Mouse (Mus musculus): ENCODE results near the gene Cnpy2. TPM values are rescaled to one million over a fixed set of nuclear protein-coding genes. Genes with fewer than 3 reads are reported as not detected.
"Not testable (repeated sequence)": the region's sequence is repeated elsewhere in the genome, so short reads cannot be mapped to it uniquely, and the experiment has no call there.

Cnpy2 gene
- total RNA-seq, 2 experiments from 2014 or later = 62.2 to 66.6 TPM

DNA sequence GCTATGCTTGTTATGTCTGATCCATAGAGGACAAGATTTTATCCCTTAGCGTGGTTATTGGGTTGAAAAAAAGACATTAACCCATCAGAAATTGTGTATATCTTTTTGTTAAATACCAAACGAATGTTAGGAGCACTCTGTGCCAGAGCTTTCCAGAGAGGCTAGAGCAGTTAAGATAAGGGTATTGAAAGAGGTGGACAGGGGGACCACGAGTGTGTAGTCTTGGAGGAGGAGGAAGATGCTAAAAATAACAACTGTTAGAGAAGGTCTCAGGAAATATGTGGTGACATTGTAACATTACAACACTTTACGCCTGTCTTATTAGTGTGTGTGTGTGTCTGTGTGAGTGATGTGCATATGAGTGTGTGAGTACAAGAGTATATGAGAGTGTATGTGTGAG lies 11.4 kb upstream of the Cnpy2 start:
- DNase-seq = no peak

GRCm38 (mm10) chr10:128315578-128315977 lies 6.7 kb upstream of the Cnpy2 start:
- DNase-seq = no peak

GRCm38 (mm10) chr10:128321641-128322040 lies 618 bp upstream of the Cnpy2 start:
- DNase-seq = no peak

GRCm38 (mm10) chr10:128323516-128323915 lies 1.3 kb downstream of the Cnpy2 start:
- DNase-seq = no peak

GRCm38 (mm10) chr10:128326825-128327224 lies 4.6 kb downstream of the Cnpy2 start:
- DNase-seq = no peak

DNA sequence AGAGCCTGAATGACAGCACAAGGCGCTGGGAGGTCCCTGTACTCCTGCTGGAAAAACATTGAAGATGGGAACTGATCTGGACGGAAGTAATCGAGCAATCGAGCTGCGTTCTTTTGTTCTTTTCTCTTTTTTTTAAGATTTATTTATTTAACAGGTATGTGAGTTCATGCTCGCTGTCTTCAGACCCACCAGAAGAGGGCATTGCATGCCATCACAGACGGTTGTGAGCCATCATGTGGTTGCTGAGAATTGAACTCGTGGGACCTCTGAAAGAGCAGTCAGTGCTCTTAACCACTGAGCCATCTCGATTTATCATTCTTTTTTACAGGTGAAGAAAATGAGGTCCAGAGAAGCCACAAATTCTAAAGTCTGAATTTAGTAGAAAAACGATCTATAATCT lies 5.4 kb downstream of the Cnpy2 start:
- DNase-seq = no peak

DNA sequence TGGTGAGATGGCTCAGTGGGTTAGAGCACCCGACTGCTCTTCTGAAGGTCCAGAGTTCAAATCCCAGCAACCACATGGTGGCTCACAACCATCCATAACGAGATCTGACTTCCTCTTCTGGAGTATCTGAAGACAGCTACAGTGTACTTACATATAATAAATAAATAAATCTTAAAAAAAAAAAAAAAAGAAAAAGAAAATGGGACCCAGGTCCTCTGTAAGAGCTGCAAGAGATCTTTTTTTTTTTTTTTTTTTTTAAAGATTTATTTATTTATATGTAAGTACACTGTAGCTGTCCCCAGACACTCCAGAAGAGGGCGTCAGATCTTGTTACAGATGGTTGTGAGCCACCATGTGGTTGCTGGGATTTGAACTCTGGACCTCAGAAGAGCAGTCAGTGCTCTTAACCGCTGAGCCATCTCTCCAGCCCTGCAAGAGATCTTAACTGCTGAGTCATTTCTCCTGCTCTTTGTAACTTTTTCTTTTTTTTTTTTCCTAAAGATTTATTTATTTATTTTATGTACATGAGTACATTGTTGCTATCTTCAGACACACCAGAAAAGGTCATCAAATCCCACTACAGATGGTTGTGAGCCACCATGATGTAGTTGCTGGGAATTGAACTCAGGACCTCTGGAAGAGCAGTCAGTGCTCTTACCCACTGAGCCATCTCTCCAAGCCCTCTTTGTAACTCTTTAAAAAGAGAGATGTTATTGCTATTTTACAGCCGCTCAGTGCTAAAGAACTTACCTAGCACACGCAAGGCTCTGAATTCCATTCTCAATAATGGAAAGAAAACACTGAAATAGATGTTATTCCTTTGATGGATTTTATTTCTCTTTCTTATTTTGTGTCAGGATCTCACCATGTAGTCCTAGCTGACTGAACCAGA lies 10.3 kb downstream of the Cnpy2 start:
- DNase-seq = not testable (repeated sequence)

DNA sequence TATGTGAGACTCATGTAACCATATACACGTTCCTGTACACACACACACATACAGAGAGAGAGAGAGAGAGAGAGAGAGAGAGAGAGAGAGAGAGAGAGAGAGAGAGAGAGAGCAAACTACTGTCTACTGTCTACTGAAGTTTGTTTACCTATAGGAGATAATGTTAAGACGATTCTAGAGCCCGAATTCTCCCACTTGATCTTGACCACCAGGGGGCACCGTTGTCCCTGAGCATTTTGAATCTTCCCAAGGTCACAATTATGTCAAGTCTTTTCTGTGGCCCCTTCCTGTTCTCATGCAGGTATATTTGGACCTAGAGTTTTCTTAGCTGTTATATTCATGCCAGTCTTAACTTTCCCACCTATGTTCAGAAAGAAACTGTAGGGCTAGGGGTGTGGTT lies 13.3 kb downstream of the Cnpy2 start:
- peak; percentile 75 to 92 for DNase-seq

DNA sequence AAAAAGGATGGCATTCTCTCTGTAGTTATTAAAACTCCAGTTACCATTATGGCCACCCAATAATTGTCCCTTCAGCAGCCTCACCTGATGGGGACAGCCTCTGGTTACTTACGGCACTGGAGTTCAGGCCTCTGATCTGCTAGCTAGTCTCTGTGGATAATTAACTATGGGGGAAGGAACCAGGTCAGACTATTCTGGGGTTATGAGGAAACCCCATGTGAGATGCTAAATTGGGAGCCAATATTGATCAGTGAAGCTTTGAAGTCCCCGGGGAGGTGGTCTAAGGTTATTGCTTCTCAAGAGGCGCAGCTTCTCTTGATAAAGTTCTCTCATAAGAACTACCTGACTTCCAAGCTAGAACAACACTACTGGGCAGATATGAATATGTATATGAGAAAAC lies 13.9 kb downstream of the Cnpy2 start:
- DNase-seq = no peak

DNA sequence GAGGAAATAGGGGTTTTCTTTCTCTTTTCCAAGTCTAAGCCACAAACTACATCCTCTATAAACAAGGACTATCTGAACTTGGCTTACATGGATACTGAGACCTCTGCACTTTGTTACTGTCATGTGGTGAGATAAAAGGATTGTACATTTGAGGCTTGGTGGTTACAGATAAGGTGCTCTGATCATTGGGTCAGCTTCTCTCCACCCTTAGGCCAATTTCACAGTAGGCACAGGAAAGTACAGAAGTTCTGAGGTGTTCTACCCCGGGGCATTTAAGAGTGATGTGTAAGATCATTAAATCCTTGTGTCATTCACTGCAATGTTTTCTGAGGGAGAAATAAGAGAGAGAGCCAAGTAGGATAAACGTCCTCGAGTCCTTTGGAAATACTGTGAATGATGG lies 14.3 kb downstream of the Cnpy2 start:
- no peak for DNase-seq

DNA sequence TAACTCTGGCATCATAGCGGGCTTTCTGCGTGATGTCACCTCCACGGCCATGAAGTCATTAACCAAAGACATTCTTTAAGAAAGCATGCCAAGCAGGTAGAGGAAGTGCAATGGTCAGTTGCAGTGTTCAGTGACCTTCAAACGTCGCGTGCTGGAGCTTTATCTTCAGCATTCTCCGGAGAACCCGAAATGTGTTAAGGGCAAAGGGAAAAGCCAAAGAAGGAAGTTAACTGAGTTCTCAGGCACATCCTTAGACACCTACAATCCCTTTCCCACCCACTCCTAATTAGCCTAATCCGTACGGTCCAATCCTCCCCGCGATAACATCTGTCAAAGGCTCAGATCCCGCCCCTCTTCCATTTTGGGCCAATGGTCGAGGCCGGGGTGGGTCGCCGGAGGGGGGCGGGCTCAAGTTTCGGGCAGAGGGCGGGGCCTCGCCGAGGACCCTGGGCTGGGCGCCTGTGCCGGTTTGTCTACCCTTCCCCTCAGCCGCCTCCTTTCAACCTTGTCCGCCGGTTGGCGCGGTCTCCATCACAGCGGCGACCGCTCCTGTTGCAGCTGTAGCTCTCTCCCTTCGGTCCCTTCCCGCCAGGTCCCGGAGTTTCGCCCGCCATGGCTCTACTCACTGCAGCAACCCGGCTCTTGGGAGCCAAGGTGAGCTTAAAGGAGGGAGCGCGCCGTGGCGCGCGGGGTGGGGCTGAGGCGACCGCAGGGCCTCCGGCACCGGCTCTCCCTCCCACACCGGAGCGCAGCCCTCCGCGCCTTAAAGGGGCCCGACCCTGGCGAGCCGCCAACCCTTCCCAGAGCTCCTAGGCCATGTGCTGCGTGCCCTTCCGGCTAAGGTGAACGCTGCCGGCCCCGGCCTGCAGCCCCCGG lies 15.3 kb downstream of the Cnpy2 start, which contains the start of gene Cs:
Gene Cs (plus strand): TSS at position 429 of the 876 bp plus-strand sequence.
- peak; percentile 98 for DNase-seq

GRCm38 (mm10) chr10:128338415-128338814 lies 16.2 kb downstream of the Cnpy2 start:
- no peak for DNase-seq

DNA sequence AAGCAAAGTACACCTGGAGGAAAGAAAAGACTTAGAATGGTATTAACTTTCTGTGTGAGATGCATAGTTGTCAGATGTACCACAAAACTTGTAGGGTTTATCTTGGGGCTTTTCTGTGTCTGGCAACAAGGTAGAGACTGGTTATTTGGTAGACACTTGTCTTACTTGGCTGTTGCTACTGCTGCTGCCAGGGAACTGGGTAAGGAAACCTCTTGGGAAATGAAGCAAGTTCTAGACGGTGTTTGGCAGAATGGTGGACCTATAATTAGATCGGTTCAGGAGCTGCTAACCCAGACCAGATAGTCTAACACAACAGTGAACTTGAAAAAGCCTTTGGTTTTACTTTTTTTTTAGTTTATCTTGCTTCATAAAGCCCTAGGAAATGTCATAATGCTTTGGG lies 16.7 kb downstream of the Cnpy2 start:
- peak; percentile 42 to 64 for DNase-seq

GRCm38 (mm10) chr10:128340257-128340656 lies 18.0 kb downstream of the Cnpy2 start:
- no peak for DNase-seq

GRCm38 (mm10) chr10:128343436-128343835 lies 21.2 kb downstream of the Cnpy2 start:
- no peak for DNase-seq

- peak; percentile 87 to 92 for DNase-seq
Measured at GRCm38 (mm10) chr10:128344568-128345275, 22.5 kb downstream of the Cnpy2 start.

DNA sequence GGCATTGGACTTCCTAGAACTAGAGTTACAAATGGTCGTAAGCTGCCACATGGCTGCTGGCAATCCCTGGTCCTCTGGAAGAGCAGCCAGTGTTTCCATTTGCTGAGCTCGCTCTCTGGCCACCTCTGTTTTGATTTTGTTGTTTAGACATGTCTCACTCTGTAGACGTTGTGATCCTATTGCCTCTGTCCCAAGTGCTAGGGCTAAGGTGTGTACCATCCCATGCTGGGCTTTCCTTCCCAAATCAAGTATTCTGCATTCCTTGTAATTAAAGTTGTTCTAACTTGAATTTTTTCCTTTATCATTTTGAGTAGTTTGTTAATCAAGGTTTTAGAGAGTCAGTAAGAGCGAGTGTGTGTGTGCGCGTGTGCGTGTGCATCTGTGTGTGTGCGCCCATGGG lies 25.3 kb downstream of the Cnpy2 start:
- no peak for DNase-seq

DNA sequence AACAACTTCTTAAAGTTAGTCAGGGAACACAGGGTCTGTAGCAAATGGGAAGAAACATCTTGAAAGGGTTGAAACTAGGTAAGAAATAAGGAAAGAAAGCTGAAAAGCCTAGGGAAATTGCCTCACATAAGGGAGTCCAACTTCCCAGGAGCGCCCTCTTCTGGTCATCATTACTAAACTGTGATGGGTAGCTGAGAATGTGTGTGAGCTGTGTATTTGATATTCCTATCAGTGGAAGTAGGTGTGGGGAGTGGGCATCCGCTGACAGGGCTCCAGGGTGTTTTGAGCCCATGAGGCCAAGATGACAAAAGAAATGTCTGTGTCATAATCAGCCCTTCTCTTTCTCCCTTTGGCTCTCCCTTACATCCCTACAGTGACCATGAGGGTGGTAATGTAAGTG lies 36.5 kb downstream of the Cnpy2 start:
- DNase-seq = peak; percentile 47 to 81

DNA sequence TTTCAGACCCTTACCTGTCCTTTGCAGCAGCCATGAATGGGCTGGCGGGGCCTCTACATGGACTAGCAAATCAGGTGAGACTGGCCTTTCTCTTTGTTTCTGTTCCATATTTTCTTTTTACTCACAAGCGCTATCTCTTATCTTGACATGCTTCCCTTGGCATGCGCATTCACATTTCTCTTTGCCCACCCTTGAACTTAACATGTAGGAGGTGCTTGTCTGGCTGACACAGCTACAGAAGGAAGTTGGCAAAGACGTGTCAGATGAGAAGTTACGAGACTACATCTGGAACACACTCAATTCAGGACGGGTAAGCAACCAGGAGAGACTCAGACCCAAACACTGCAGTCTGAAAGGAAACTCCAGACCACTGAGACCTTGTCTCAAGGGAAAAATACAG lies 37.0 kb downstream of the Cnpy2 start:
- DNase-seq = no peak

DNA sequence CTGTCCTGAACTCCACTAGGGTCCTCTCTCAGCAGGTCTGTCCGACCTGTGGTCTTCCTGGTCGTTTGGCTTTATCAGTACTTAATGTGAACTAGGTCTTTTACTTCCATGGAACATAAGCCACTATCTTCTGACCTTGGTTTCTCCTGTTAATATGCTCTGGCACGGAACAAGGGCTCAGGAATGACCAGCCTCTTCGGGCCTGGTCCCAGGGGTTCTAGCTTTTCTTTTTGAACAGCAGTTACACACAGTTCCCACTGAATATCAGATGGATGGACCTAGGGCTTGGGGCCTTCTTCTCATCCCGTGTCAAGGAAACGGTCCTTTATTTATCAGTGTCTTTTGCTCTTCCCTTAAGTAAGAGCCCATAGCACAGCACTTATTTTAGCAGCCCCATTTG lies 39.6 kb downstream of the Cnpy2 start:
- no peak for DNase-seq

- DNase-seq = peak; percentile 43 to 66
Measured at GRCm38 (mm10) chr10:128362568-128362967, 40.3 kb downstream of the Cnpy2 start.

DNA sequence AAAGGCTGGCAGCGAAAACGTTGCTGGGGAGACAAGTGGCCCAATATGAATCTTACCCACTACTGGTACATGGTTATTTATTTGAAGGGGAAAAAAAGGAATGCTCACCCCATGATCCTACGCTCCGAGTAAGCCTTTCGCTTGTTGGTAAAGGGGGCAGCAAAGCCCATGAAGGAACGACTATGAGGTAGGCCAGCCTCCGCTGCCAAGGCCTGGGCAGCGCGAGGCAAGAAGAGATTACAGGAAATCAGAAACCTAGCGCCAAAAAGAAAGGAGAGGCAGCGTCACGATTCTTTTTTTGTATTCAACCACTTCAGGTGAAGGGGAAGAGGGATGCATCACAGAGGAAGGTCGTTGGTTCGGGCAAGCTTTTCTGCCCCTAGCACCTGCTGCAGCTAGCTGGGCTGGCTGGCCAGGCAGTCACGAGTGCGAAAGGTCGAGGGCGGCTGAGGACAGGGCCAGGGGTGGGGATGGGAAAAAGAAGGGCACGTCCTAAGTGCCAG lies 45.7 kb downstream of the Cnpy2 start:
- DNase-seq = no peak
